Mouse (Mus musculus): ENCODE results near the gene Mcee.

Mcee gene

GRCm38 (mm10) chr7:64392122-64392818 is at the start of gene Mcee, which contains the start of gene Mphosph10:
Gene Mcee (plus strand): TSS chr7:64392607.
Gene Mphosph10 (minus strand): TSS chr7:64392268.
- peak; percentile 84 to 94 for DNase-seq (ENCODE audit: low spot score in 2 of 2)

DNA sequence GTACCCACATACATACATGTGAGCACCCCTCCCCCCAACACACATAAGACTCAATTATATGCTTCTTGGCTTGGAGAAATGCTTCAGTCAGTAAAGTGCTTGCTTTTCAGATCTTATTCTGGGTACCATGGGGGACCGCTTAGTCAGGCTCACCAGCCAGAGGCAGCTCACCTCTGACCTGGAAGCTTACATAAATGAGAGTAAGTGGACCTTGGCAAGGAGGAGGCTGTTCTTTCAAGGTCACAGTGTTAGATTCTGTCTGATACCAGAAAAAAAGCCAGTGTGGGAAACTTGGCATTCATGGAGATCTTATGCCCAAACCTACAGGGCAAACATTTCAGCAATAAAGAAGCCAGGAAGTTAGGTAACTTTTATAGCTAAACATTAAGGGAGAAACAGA is 44.6 kb upstream of the Mcee start:
- no peak for DNase-seq (ENCODE audit: low spot score in 2 of 2)

DNA sequence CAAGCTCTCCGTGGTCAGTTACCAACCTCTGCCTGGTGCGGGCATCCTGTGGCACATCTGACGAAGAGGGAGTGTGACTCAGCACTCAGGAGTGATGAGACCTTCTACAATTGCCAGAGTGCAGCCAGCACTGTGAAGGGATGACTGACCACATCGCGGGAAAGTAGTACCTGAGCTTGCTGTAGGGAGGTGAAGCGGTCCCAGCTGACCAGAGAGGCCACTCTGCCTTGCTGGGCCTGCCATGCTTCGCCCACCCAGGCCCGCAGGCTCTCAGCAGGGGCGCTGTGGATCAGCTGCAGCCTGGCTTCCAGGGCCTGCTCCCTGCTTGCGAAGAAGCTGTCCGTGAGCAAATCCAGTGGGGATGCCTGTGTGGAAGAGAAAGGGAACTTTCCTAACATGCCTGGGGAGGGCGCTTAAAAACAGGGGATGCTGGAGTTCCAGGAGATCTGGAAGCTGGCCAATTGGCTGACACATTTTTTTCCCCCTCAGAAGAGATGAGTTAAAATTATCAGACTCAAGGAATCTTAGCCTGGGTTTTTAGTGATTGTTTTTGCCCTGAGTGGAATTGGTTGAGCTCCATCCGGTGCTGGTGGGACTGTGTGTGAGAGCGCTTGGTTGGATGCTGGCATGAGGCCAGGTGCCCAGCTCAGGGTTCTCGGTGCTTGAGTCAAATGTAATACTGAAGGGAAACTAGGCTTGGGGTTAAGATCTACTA is 43.1 kb upstream of the Mcee start:
- DNase-seq (ENCODE audit: low spot score in 2 of 2) = peak; percentile 32 to 71

DNA sequence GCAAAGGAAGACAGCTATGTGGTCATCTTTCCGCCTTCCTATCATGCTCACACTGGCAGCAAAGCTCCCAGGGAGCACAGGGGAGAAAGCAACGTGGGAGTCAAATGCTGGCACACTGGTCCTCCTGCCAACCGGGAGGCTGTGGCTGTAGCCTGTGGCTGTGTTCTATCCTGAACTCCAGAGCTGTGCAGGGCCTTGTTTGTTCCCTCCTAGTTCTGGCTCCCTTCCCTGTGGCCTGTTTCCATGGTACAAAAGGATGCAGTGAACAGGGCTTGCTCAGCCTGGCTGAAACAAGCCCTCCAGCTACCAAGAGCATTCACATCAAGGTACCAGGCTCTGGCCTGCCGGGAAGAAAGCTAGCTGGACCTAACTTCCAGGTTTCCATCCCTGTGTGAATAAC is 41.3 kb upstream of the Mcee start:
- peak; percentile 53 to 81 for DNase-seq (ENCODE audit: low spot score in 2 of 2)

DNA sequence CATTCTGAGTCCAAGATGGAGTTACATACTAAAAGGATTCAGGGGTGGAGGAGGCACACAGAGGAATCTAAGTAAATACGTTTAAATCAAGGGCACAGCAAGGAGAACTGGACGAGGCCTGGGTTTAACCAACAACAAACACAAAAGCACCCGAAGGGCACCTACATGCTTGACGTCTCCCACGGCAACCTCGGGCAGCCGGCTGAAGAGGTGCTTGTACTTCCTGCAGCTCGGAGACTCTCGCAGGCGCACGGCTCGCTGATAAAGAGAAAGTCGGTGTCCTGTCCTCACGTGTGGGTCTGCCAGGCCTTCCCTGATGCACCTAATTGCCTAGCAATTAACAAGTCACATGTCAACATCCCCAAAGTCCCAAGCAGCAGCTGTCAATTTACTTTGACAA is 38.2 kb upstream of the Mcee start:
- DNase-seq (ENCODE audit: low spot score in 2 of 2) = no peak

DNA sequence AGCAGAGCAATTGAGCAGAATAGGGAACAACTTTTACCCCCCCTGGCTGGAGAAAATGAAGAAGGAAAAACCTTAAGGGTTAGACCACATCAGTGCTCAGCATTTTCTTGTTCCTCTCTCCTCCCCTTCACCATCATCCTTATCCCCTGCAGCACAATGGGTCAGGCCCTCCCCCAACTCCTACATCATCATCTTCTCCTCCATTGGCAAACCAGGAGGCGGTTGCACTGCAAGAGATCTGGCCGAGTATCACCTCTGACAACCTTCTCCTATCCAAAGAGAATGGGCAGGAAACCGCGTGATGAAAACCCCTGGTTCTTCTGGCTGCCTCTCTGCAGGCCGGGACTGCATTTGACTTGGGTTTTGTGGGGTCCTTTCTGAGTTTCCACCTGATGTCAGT is 35.7 kb upstream of the Mcee start:
- no peak for DNase-seq (ENCODE audit: low spot score in 2 of 2)

DNA sequence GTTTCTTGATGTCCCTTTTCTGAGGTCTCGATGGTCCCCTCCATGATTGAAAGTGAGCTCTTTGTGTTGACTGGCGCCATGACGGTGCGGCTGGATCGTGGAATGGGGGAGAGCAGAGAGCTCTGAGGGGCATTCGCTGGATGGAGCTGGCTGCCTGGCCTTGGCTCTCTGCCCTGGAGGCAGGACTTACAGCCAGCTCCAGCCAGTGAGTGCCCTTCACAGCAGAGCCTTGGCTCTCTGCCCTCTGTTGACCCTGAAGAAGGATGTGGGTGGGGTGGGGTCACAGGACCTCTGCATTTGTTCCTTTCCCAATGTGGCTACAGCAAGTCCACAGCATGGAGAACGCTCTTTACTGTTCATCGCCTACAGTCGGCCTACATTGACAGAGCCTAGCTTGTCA is 35.0 kb upstream of the Mcee start:
- DNase-seq (ENCODE audit: low spot score in 2 of 2) = peak in 1 of 2 experiments; percentile 73

- no peak for DNase-seq (ENCODE audit: low spot score in 2 of 2)
Measured at GRCm38 (mm10) chr7:64358666-64359065, 33.7 kb upstream of the Mcee start.

DNA sequence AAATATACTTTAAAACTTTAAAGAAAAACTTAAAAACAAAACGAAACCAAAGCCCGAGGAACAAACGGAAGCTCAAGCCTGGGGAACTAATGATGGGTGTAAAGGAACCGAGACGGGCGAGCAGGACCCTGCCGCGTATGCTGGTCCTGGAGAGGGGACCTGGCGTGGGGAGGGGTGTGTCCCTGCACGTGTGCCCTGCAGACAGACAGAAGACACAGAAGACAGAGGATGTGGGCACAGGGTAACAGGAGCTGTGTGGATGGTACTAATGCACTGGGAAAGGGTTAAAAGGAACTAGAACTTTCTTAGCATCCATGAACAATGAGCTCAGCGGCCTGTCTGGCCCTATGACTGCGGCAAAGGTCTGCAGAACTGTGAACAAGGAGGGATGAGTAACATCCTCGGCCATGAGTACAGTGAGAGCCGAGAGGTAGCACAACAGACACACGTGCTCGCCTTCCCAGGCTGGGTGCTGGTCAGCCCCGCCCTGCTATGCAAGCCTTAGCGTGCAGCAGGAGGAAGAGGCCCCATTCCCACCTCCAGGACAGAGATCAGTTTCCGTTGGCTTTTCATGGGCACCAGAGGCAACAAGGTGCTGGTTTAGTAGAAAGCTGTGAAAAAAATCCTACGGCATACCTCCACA is 32.3 kb upstream of the Mcee start:
- no peak for DNase-seq (ENCODE audit: low spot score in 2 of 2)

DNA sequence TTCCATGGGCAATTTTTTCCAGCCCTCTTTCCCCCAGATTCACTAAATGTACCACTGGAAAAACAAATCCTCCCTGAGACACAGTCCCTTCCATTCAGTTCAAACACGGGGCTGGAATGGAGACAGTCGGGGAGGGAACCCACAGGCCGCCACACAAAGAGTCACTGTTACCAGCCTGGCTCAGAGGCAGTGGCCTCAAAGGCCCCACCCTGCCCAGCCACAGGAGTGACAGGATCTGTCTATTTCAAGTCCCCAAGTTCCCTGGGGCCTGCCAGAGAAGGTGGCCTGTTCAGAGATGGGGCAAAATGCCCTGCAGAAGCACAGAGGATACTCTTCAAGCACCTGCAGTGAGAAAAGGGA is 31.8 kb upstream of the Mcee start:
- peak in 1 of 2 experiments; percentile 65 for DNase-seq (ENCODE audit: low spot score in 2 of 2)

DNA sequence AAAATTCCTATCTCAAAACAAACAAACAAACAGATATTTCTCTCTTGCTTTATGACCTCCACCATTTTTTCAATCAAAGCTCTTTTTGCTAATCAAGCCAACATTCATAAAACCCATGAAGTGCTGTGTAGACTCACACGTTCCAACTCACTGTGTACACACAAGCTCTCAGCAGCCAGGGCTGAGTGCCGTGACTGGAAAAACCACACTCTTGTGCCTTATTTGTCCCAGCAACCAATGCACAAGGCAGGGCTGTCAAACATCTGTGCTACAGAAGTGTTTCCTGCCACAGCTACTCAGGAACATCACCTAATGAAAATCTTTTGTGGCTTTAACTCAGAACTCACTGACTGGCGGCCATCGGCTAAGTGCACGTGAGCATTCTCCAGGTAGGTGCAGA is 26.5 kb upstream of the Mcee start:
- DNase-seq (ENCODE audit: low spot score in 2 of 2) = no peak

DNA sequence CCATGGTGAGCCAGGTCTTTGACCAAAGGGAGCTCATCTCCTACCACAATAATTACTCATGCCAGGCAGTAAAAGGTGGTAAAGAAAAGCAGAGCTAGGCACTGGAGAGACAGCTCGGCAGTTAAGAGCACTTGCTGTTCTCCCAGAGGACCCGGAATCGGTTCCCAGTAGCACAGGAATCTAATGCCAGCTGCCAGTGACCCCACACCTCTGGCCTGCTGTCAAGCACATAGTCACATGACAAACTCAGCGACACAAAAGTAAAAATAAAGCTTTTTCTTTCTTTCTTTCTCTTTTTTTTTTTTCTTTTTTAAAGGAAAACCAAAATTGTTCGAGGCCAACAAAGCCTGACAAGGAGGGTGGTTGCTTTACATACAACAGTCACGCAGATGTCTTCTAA is 22.6 kb upstream of the Mcee start:
- DNase-seq (ENCODE audit: low spot score in 2 of 2) = no peak

GRCm38 (mm10) chr7:64371940-64372878 is 20.2 kb upstream of the Mcee start:
- DNase-seq (ENCODE audit: low spot score in 2 of 2) = no peak

DNA sequence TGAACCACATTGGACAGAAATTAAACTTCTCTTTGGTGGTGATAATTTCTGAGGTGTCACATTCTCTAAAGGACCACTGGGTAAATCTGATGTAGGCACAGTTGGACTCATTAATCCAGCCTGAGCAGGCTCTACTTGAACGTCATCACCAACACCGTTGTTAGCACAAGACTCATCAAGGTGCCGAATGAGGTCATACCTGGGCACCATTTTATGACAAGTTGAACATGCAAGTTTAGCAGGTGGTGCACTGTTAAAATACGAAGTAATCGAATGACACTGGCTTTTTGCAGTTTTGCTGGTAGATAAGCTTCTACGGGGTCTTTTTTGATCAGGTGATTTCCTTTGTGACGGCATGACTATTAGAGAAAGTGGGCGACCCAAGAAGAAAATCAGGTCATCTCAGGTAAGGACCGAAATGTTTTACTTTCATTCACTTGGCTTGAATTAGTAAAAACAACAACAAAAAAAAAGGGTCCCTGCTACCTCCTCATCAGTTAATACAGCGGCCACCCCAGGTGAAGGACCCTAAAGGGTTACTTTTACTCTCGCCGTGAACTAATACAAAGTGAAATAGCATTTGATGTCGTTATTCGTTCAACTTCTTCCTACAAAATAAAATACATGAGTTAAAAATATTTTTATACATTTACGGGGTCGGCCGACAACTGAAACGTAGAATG is 19.1 kb upstream of the Mcee start:
- DNase-seq (ENCODE audit: low spot score in 2 of 2) = no peak

- peak; percentile 66 to 90 for DNase-seq (ENCODE audit: low spot score in 2 of 2)
Measured at GRCm38 (mm10) chr7:64373830-64374562, 18.4 kb upstream of the Mcee start, which contains the start of gene Fan1. Gene Fan1 (minus strand): TSS chr7:64374095.

GRCm38 (mm10) chr7:64391479-64391878 is 928 bp upstream of the Mcee start:
- no peak for DNase-seq (ENCODE audit: low spot score in 2 of 2)

DNA sequence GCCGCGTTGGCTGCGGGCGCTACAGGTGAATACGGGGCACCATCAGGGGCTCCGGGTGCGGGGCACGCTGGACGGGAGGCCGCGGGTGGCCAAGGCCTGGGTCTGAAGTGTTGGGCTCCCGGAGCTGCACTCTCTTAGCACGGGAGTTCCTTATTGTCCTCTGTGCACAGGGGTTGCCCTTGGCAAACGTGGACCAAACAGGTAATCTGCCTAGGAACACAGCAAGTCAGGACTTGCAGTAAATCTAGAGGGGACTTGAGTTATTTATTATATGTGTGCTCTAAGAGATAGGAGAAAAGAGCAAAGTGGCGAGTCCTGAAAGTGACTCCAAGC is 378 bp downstream of the Mcee start:
- no peak for DNase-seq (ENCODE audit: low spot score in 2 of 2)

GRCm38 (mm10) chr7:64400725-64401124 is 8.3 kb downstream of the Mcee start:
- DNase-seq (ENCODE audit: low spot score in 2 of 2) = no peak

- no peak for DNase-seq (ENCODE audit: low spot score in 2 of 2)
Measured at GRCm38 (mm10) chr7:64402452-64402851, 10.0 kb downstream of the Mcee start.

DNA sequence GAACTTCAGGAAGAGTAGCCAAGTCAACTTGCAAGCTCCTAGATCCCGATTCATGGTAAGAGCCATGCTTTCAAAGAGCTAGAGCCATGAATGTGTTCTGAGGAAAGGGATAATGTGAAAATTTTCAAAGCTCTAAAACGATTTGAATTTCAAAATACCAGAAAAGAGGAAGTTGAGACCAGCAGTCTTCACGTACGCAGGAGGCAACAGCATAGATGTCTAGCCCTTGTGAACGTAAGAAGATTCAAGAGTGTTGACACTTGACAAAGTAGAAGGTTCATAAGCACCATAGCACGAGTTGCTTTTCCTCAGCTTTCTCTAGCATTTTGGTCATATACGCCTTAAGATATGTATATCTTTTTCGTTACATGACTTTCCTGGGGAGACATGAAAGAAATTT is 11.6 kb downstream of the Mcee start:
- DNase-seq (ENCODE audit: low spot score in 2 of 2) = no peak

GRCm38 (mm10) chr7:64424861-64425260 is 32.5 kb downstream of the Mcee start:
- no peak for DNase-seq (ENCODE audit: low spot score in 2 of 2)
